Mouse (Mus musculus) mouse embryonic stem cell (cell line): ENCODE measurements around the gene Fam102a.

Experiments
- in situ Hi-C, 2 experiments: fragments of 300-500 bp; cut with MboI; formaldehyde crosslinking; loops; 1 replicate in 1 of 2; 3 replicates in 1 of 2; pipeline ENCODE4 v1.14.3; 2019 to 2020; ENCODE audit warnings: low sequenced_read_pairs in 2 of 2, low pct_unique_long_range_greater_than_20kb in 1 of 2, mixed read lengths in 1 of 2; ENCODE audit not compliant: unreplicated experiment in 1 of 2

Fam102a gene

DNA sequence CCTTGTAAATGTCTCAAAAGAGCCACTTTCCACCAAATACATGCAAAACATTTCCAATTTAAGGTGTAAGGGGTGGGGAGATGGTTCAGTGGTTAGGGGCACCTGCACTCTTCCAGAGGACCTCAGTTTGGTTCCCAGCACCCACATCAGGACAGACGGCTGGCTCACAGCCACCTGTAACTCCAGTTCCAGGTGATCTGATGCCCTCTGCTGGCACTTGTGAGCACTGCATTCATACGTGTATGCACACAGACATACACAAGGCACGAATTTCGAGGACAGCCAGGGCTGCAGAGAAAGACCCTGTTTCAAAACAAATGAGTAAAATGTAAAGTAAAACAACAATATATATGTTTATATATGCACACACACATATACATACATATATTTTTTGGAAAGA, 82.5 kb downstream of the Fam102a start:
- in situ Hi-C loops: no loop called here

DNA sequence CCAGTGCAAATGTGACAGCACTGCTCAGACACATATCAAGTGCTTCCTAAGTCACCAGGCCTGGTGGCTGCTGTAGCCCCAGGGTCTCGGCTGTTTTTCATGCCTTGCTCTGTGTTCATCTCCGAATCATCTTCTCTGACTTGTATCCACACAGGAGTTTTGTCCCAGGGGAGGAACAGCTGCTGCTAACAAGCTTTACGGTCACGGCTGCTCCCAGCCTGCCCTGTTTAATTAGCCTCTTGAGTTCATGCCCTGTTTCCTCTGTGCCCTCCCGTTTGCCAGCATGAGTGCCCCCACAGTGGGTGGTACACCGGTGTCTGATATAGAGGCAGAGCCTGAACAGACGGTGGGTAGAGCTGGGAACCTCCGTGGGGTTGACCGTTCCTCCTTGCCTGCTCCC, 82.9 kb downstream of the Fam102a start:
- in situ Hi-C loops: no loop called here
